Mouse (Mus musculus) hindbrain, embryonic 14.5 days (tissue): ENCODE measurements around the gene Eef1g. TPM values are rescaled to one million over a fixed set of nuclear protein-coding genes. Genes with fewer than 3 reads are reported as not detected.

ENCODE experiments used
- ATAC-seq: fragments of 200-750 bp; cut with Nextera tagmentation; 2 replicates; pipeline ENCODE4 v1.8.0; 2017; ENCODE audit warnings: moderate number of reproducible peaks, mild to moderate bottlenecking, moderate TSS enrichment, moderate library complexity; ENCODE audit not compliant: low FRiP score
- DNase-seq: peaks from one replicate; pipeline ENCODE4 v3.0.0-alpha.2; 2015; ENCODE audit warnings: low spot score
- H3K27ac ChIP-seq: fragments of 300-500 bp; sonication (generic); 2 replicates; pipeline ENCODE4 v1.5.1; 2014; ENCODE audit warnings: mild to moderate bottlenecking, moderate library complexity
- H3K27me3 ChIP-seq: fragments of 300-500 bp; sonication (generic); 2 replicates; pipeline ENCODE4 v1.6.1; 2014; ENCODE audit warnings: mild to moderate bottlenecking, low read length, mixed read lengths; ENCODE audit not compliant: control insufficient read depth, insufficient read depth
- H3K36me3 ChIP-seq: fragments of 300-500 bp; sonication (generic); replicated peaks from 2 replicates; pipeline ENCODE4 v1.6.1; 2014; ENCODE audit not compliant: control insufficient read depth, insufficient read depth
- H3K4me1 ChIP-seq: fragments of 300-500 bp; sonication (generic); replicated peaks from 2 replicates; pipeline ENCODE4 v1.6.1; 2014; ENCODE audit warnings: antibody characterized with exemption, low read length, mixed read lengths; ENCODE audit not compliant: control insufficient read depth, insufficient read depth
- H3K4me2 ChIP-seq: fragments of 300-500 bp; sonication (generic); replicated peaks from 2 replicates; pipeline ENCODE4 v1.6.1; 2014; ENCODE audit warnings: mild to moderate bottlenecking, moderate library complexity
- H3K4me3 ChIP-seq: fragments of 300-500 bp; sonication (generic); replicated peaks from 2 replicates; pipeline ENCODE4 v1.5.1; 2014; ENCODE audit warnings: mild to moderate bottlenecking, low read length
- H3K9ac ChIP-seq: fragments of 300-500 bp; sonication (generic); 2 replicates; pipeline ENCODE4 v1.6.1; 2014
- H3K9me3 ChIP-seq: fragments of 300-500 bp; sonication (generic); 2 replicates; pipeline ENCODE4 v1.6.1; 2016; ENCODE audit warnings: low read length; ENCODE audit not compliant: control insufficient read depth
- WGBS: fragments of 180-500 bp; shearing (Covaris S2); extraction: QIAGEN DNeasy Blood & Tissue Kit; methylation state at CpG from one replicate; pipeline ENCODE4 v1.1.7; 2014; 5-methylcytosine and 5-hydroxymethylcytosine counted together
- polyA plus RNA-seq: library from polyadenylated mRNA; unstranded; fragments of >200 nt; fragmentation: Nextera tagmentation; extraction: Ambion mirVana; gene quantifications from 2 replicates; pipeline ENCODE4 v1.2.1, GENCODE M21; 2014

The Eef1g gene
- polyA plus RNA-seq, 1 experiment from 2014 or later: 316 TPM

DNA sequence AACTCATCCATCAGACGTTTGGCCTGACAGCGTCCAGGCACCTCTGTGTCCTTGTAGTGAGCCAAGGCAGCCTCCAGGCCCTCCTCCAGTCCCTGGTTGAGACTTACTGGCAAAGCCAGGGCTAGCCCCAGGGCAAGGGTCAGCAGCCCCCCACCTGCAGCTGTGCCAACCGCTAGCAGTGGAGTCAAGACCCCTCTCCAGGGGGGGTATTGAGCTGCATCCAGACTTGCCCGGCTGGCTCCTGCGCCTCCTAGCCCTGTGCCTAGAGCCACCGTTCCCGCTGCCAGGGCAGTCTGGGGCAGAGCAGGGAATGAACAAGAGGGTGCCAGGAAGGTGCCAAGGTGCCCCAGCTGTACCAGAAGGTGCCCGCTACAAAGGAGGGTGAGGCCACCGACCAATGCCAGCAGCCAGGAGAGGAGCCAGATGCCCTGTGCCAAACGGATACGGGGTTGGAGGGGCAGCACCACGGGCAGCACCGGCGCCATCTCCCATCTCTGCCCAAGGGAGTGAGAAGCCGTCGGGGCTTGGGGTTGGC is 38.1 kb upstream of the Eef1g start:
- H3K27ac ChIP-seq: no peak overlapping the region
- WGBS: 22% methylated on average over 16 of the region's 16 CpGs

GRCm38 (mm10) chr19:8929224-8930088 is 37.4 kb upstream of the Eef1g start, which contains the start of the genes Rom1 and Eml3:
Rom1 (minus strand) TSS chr19:8929356.
Eml3 (plus strand) TSS chr19:8929552.
- 1% methylated on average over 63 of the region's 74 CpGs for WGBS
- H3K36me3 ChIP-seq: peaks cover 25% of the 10 kb centered on the region
- ATAC-seq (peak; percentile 64), DNase-seq (peak; percentile 35)
- no peaks in the 10 kb centered on the region for H3K27me3 ChIP-seq
- H3K4me2 ChIP-seq: peak within 1 kb of the TSS; percentile 73
- H3K4me1 ChIP-seq: 0 out of 2 replicates have a peak, but pooled peaks cover 11% of the 10 kb centered on the region
- H3K4me3 ChIP-seq: peak within 1 kb of the TSS; percentile 50
- no peaks in the 10 kb centered on the region for H3K9me3 ChIP-seq
- peak within 1 kb of the TSS; percentile 69 for H3K9ac ChIP-seq
- H3K27ac ChIP-seq: 0 out of 2 replicates have a peak within 1 kb of the TSS, but pooled peaks have one; percentile 5

More for the DNA sequence above, 38.1 kb upstream of the Eef1g start:
- H3K9ac ChIP-seq: peak overlapping the region; percentile 69
- peaks cover 11% of the 10 kb centered on the region; the same call in 1 of the 2 replicates for H3K4me1 ChIP-seq
- ATAC-seq (peak; percentile 56; the same call in 1 of the 2 replicates), DNase-seq (no peak)
- no peaks in the 10 kb centered on the region for H3K9me3 ChIP-seq
- H3K4me3 ChIP-seq: peak overlapping the region; percentile 50
- peaks cover 29% of the 10 kb centered on the region for H3K36me3 ChIP-seq
- peak overlapping the region; percentile 73 for H3K4me2 ChIP-seq
- H3K27me3 ChIP-seq: no peaks in the 10 kb centered on the region

DNA sequence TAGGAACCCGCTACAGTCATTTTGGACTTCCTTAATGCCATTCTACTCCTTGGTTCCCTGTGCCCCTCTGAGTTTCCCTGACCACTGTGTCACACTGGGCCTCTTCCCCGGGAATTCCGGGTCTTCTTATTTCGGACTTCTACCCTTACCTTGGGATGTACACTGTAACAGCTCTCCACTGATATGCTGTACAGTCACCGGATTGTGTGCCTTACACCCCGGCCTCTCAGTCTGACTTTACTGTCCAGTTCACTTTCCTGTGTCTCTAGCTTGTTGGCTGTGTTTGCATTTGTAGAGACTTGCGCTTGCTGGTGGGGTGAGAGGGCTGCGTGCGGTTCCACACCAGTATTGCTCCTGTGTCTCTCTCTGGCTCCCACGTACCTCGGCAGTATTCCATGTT is 36.7 kb upstream of the Eef1g start:
- WGBS: 17% methylated on average over 11 of the region's 11 CpGs
- Histone ChIP-seq H3K27me3 (no peaks in the 10 kb centered on the region), H3K4me2 (peak overlapping the region; percentile 73), H3K4me1 (0 out of 2 replicates have a peak, but pooled peaks cover 11% of the 10 kb centered on the region), H3K36me3 (peaks cover 25% of the 10 kb centered on the region), H3K9me3 (no peaks in the 10 kb centered on the region), H3K9ac (peak overlapping the region; percentile 69), H3K27ac (no peak overlapping the region), H3K4me3 (peak overlapping the region; percentile 50)
- ATAC-seq (no peak), DNase-seq (no peak)

DNA sequence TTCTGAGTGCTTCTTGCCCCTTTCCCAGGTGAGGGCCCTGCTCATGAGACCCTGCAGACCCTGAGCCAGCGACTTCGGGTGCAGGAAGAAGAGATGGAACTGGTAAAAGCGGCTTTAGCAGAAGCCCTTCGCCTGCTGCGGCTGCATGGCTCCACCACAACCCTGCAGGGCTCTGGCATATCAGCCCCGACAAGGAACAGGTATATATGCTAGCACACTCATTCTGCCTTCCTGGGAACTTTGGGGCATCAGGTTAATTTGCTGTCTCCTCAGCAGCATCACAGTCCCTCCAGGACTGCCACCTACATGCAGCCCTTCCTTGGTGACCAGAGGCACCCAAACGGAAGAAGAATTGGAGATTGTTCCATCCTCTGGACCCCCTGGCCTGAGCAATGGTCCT is 36.1 kb upstream of the Eef1g start:
- Histone ChIP-seq H3K9me3 (no peaks in the 10 kb centered on the region), H3K4me1 (0 out of 2 replicates have a peak, but pooled peaks cover 11% of the 10 kb centered on the region), H3K27me3 (no peaks in the 10 kb centered on the region), H3K36me3 (peaks cover 19% of the 10 kb centered on the region), H3K4me2 (no peak overlapping the region), H3K9ac (0 out of 2 replicates have a peak overlapping the region, but pooled peaks have one; percentile 69), H3K4me3 (no peak overlapping the region), H3K27ac (no peak overlapping the region)
- DNase-seq (no peak), ATAC-seq (no peak)
- WGBS: 79% methylated on average over 7 of the region's 7 CpGs

DNA sequence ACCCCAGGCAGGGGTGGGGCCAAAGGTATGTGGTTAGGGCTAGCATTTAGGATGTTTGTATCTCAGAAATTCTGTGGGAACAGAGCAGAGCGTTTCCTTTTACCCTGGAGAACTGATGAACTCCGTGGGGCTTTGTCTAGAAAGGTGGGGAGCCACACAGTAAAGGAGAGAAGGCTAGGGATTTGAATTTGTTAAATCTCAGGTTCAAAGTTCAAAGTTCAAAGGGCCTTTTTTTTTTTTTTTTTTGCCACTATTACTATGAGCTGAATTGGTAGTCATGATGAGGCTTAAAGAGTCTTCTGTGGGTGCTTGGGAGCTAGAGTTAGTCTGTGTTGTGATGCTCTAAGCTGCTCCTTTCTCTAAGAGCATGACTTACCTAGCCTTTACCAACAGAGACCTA is 30.1 kb upstream of the Eef1g start:
- Histone ChIP-seq H3K4me3 (no peak overlapping the region), H3K36me3 (0 out of 2 replicates have a peak, but pooled peaks cover 18% of the 10 kb centered on the region), H3K27me3 (no peaks in the 10 kb centered on the region), H3K27ac (no peak overlapping the region), H3K9ac (no peak overlapping the region), H3K4me1 (peaks cover 6% of the 10 kb centered on the region), H3K9me3 (no peaks in the 10 kb centered on the region), H3K4me2 (no peak overlapping the region)
- 92% methylated on average over 2 of the region's 2 CpGs for WGBS
- DNase-seq: no peak
- no peak for ATAC-seq

- DNase-seq: no peak
- no peak overlapping the region for H3K27ac ChIP-seq
- no peak for ATAC-seq
- no peaks in the 10 kb centered on the region for H3K9me3 ChIP-seq
- peaks cover 41% of the 10 kb centered on the region for H3K36me3 ChIP-seq
- peak overlapping the region; percentile 74 for H3K4me2 ChIP-seq
- no peaks in the 10 kb centered on the region for H3K27me3 ChIP-seq
- H3K4me3 ChIP-seq: peak overlapping the region; percentile 93; the same call in 1 of the 2 replicates
- H3K4me1 ChIP-seq: peaks cover 30% of the 10 kb centered on the region
- peak overlapping the region; percentile 49 for H3K9ac ChIP-seq
- WGBS: 80% methylated on average over 15 of the region's 15 CpGs
Measured at GRCm38 (mm10) chr19:8940526-8941133, 26.2 kb upstream of the Eef1g start.

DNA sequence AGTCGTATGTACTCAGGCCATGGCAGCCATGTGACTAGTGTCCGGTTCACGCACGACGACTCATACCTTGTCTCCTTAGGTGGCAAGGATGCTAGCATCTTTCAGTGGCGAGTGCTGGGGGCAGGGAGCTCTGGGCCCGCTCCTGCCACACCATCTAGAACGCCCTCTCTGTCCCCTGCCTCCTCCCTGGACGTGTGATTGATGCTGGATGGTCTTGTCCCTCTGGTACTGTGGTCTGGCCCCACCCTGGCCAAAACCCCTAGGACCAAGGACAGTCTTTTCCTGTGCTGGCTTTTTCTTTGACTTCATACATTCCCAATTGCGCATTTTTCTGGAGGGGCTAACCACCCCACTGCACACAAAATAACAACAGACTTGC is 25.7 kb upstream of the Eef1g start:
- DNase-seq: no peak
- Histone ChIP-seq H3K9ac (peak overlapping the region; percentile 49), H3K4me3 (peak overlapping the region; percentile 93), H3K27ac (peak overlapping the region; percentile 70), H3K27me3 (no peaks in the 10 kb centered on the region), H3K36me3 (peaks cover 46% of the 10 kb centered on the region), H3K9me3 (no peaks in the 10 kb centered on the region), H3K4me1 (peaks cover 30% of the 10 kb centered on the region), H3K4me2 (peak overlapping the region; percentile 74)
- WGBS: 28% methylated on average over 10 of the region's 10 CpGs
- peak; percentile 31 for ATAC-seq

- Histone ChIP-seq H3K27me3 (no peaks in the 10 kb centered on the region), H3K4me1 (peaks cover 30% of the 10 kb centered on the region), H3K9me3 (no peaks in the 10 kb centered on the region), H3K27ac (peak within 1 kb of the TSS; percentile 95), H3K36me3 (peaks cover 48% of the 10 kb centered on the region), H3K4me3 (peak within 1 kb of the TSS; percentile 93), H3K4me2 (peak within 1 kb of the TSS; percentile 74), H3K9ac (peak within 1 kb of the TSS; percentile 96)
- under 1% methylated on average over 64 of the region's 64 CpGs for WGBS
- peak; percentile 98 for DNase-seq
- ATAC-seq: peak; percentile 96
Measured at GRCm38 (mm10) chr19:8941515-8942217, 25.2 kb upstream of the Eef1g start, which contains the start of gene Mta2. Mta2 (plus strand) TSS chr19:8941875.
